Mouse (Mus musculus) effector memory CD4-positive, alpha-beta T cell, adult 7 months (primary cell): ENCODE data around the gene Capn3. TPM values are rescaled to one million over a fixed set of nuclear protein-coding genes. Genes with fewer than 3 reads are reported as not detected.

ENCODE experiments used
- polyA plus RNA-seq: library from polyadenylated mRNA; unstranded; fragments of 100-300 nt; shearing (Covaris generic); gene quantifications from one replicate; pipeline ENCODE4 v1.2.1, GENCODE M21; 2017

Gene Capn3
- polyA plus RNA-seq: 0.66 TPM

GRCm38 (mm10) chr2:120455719-120456118 lies at the start of gene Capn3:
Gene Capn3 (plus strand): TSS chr2:120456019.

Other genes starting within 250 kb of the Capn3 start
- not detected for gene Pla2g4e, start 210.7 kb upstream of the Capn3 start, polyA plus RNA-seq
- not detected for gene Pla2g4d, start 166.8 kb upstream of the Capn3 start, polyA plus RNA-seq
- gene Pla2g4f, start 141.9 kb upstream of the Capn3 start, polyA plus RNA-seq: 0.33 TPM
- 39.3 TPM for gene Vps39, start 102.9 kb upstream of the Capn3 start, polyA plus RNA-seq
- 17.2 TPM for gene Ganc, start 52.1 kb upstream of the Capn3 start, polyA plus RNA-seq
- 22.1 TPM for gene Tmem87a, start 51.9 kb upstream of the Capn3 start, polyA plus RNA-seq
- gene Zfp106, start 107.8 kb downstream of the Capn3 start, polyA plus RNA-seq: 56.8 TPM
- 29.4 TPM for gene Snap23, start 111.7 kb downstream of the Capn3 start, polyA plus RNA-seq
- 21.6 TPM for gene Haus2, start 153.4 kb downstream of the Capn3 start, polyA plus RNA-seq
- 16.2 TPM for gene Lrrc57, start 153.5 kb downstream of the Capn3 start, polyA plus RNA-seq
- gene Stard9, start 173.1 kb downstream of the Capn3 start, polyA plus RNA-seq: 0.90 TPM